Mouse (Mus musculus) T-helper 1 cell (primary cell): ENCODE measurements around the gene Ruvbl2.
"Not testable (repeated sequence)": the region's sequence is repeated elsewhere in the genome, so short reads cannot be mapped to it uniquely, and the experiment has no call there.

Experiments used
- in situ Hi-C: fragments of 300-600 bp; cut with MboI, MseI; formaldehyde crosslinking; loops from one replicate; pipeline ENCODE4 v1.15.1; 2025; ENCODE audit warnings: high pct_unique_total_duplicates

Ruvbl2 gene

DNA sequence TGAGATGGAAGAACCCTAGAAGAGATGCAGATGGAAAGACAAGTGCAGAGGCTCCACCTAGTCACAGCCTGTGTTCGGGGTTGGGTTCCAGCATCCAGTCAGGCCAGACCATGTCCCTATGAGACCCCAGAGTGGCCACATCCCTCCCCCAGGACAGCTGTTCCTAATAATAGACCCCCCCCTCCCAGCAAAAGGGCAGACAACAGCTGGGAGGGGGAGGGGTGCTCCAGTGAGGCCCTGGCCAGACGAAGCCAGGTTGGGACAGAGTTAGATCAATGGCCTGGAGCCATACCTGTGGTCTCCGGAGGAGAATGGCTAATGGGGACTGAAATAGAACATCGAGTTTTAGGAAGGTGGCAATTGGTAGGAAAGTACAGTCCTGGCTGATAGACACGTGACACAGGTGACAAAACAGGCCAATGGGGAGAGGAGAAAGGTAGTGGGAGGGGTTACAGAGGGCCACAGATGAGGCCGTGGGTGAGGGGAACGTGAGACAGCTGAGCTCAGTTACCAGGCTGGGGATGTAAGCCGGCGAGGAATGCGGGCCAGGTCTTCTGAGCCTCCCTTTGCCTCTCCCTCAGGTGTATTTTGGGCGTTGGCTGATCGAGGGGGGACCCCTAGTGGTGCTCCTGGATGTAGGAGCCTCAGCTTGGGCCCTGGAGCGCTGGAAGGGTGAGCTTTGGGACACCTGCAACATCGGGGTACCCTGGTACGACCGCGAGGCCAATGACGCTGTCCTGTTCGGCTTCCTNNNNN, at the start of gene Ruvbl2:
Ruvbl2 (minus strand) TSS at position 576 of the 756 bp plus-strand sequence.
- in situ Hi-C loops: no loop called here

DNA sequence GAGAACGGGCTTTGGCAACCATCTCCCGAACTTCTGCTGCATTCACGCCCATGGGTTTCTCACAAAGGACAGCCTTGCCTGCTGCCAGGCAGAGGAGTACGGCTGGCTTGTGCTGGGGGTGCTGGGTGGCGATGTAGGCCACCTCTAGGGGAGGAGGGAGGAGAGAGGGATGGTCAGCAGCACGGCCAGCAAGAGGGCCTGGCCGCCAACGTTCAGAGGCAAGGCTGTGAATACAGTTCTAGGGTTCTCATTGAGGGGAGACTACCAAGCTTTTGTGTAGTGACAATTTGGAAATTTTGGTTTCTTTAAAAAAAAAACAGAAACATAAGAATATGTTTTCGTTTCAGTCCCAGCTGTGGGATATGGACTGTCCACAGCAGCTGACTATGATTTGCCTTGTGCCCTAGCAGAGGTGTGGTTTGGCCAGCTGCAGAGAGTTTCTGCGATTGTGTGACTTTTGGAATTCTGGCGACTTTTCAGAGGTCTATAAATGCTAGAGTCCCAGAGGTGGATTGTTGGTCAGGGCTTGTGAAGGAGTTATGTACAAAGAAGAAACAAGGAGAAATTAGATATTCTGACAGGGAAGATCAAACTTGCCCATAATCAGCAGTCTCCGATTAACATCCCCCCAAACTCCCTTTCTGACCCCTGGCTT, 49.0 kb upstream of the Ruvbl2 start, which contains the start of gene Gm45808:
Gm45808 (minus strand) TSS at position 51 of the 655 bp plus-strand sequence.
- in situ Hi-C loops: no loop called here

DNA sequence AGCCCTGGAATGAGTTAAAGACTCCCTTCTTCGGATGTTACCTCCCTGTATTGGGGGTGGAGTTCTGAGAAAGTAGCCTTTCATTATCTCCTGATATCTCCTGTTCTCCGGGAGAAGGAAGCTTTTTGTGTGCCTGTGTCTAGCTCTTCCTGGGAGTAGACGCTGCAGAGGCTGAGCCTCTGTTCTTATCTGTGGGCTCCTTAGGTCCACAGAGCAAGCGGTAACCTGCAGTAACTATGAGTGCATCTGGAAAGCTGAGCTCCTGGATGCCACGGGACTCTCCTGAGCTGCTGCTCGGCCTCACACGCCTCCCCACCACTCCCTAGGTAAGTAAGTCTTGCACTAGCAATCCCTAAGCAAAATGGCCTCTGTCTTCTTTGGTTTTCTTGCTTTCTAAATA, 48.3 kb upstream of the Ruvbl2 start:
- in situ Hi-C loops: no loop called here

DNA sequence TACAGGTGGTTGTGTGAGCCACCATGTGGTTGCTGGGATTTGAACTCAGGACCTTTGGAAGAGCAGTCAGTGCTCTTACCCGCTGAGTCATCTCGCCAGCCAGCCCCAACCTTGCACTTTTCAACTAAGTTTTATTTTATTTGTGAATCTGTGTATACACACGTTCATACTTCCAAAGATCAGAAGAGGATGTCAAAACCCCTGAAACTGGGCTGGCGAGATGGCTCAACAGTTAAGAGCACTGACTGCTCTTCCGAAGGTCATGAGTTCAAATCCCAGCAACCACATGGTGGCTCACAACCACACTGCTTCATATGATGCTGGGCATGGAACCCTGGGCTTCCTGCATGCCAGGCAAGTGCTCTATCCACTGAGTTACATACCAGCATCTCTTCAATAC, 47.1 kb upstream of the Ruvbl2 start:
- in situ Hi-C loops: not testable (repeated sequence)

DNA sequence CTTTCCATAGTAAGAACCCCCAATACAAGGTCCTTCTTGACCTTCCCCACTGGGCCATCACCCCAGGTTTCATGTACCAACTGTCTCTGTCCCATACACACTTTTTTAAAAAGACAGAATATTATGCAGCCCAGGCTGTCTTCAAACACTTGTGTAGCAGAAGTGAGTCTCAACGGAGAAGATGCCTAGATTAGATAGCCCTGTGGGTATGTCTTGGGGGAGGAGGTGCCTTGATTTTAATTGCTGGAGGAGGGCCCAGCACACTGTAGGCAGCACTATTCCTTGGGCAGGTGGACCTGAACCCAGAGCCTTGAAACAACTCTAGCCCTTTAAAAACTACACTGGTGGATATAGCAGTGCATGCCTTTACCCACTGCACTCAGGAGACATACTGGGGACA, 44.3 kb upstream of the Ruvbl2 start:
- in situ Hi-C loops: no loop called here

DNA sequence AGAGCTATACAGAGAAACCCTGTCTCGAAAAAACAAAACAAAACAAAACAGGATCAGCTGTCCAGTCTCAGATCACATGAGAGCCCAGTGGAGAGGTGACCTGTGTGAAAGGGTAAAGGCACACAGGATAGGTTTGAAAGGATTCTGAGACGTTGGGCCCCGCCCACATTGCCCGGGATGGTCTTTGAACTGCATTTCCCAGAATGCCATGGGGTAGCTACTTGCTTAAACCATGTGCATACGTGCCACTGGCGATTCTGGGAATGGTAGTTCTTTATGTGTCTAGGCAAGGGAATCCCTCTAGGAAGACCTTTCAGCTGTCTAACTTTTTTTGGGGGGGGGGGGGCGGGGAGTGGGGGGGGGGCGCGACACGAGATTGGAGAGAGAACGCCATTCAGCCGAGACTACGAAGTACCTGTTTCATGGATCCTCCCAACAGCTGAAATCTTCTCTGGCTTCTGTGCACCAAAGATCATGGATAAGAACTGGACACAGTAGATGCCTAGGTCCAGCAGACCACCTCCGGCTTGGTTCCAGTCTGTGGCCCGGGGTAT, 43.6 kb upstream of the Ruvbl2 start, which contains the start of gene Tulp2:
Tulp2 (plus strand) TSS at position 504 of the 554 bp plus-strand sequence.
- in situ Hi-C loops: no loop called here

DNA sequence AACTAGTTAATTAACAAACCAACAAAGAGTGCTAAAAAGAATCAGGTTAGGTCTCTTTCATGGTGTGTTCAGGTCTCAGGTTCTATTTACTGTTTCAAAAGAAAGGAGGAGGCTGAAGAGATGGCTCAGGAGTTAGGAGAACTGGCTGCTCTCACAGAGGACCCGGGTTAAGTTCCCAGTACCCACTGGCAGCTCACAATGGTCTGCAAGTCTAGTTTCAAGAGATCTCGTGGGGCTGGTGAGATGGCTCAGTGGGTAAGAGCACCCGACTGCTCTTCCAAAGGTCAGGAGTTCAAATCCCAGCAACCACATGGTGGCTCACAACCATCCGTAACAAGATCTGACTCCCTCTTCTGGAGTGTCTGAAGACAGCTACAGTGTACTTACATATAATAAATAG, 42.4 kb upstream of the Ruvbl2 start:
- in situ Hi-C loops: not testable (repeated sequence)

DNA sequence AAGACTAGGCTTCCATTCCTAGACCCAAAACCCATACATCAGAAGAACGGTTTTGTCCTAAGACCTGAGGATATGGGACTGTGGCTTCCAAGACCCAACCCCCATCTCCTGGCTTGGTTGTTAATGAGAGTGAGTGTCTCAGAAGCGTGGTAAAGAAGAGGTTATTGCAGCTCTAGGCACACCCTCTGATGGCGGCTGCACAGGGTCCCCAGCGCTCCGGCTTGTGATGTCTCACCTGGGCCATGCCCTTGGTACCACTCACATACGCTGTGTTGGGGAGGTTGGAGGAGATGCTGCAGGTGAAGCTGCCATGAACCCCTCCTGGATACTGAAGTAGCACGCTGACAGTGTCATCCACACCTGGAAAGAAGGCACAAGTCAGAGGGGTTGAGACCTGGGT, 40.9 kb upstream of the Ruvbl2 start:
- in situ Hi-C loops: no loop called here

DNA sequence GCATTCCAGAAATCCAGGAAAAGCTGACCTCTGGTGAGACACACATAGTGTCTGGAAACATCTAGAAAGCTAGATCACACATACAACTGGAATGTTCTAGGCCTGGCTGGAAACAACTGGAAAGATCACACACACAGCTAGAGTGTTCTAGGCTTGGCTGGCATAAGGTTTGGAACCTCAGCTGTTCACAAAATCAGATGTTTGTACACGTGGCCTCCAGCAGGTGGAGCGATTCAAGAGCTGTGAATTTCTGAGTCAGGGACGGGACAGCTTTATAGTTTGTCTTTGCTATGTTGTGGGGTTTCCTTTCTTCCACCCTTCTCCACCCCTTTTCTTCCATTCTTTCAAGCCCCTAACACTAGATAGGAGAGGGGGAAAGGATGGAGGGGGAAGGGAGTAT, 39.1 kb upstream of the Ruvbl2 start:
- in situ Hi-C loops: no loop called here

DNA sequence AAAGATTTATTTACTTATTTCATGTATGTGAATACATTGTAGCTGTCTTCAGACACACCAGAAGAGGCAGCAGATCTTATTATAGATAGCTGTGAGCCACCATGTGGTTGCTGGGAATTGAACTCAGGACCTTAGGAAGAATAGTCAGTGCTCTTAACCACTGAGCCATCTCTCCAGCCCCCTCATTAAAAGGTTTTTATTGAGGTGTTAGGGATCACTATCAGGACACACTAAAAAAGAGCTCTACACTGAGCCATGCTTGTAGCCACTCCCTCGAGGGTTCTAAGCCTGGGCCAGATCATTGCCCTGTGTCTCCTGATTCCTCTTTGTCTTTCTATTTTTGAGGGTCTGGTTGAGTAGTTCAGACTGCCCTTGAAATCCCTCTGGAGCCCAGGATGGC, 38.6 kb upstream of the Ruvbl2 start:
- in situ Hi-C loops: no loop called here

DNA sequence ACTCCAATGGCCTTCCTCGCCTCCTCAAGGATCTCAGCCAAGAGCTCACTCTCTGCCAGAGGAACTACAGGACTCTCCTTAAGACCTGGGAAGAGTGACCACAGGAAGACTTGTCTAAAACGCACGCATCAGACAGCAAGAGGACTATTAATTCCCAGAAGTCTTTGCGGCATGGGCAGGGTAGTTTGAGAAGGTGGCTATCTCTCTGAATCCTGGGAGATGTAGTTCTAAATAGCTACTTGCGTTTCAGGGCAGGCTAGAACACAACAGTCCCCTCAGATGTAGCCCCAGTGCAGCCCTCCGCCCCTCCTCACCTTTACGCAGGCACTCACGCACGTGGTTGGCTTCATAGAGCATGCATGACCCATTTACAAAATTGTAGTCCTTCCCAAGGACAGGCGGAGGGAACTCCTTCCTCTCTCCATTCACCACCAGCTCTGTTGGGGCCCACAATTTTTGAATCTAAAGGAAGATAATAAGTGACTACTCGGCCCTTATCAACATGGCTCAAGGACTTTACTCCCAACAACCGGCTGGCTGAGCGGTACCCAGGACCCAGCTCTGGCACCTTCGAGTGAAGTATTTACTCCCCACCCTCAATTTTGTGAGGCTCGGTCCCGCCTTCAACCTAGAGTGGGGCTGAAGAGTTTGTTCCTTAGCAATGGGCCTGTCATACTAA, 37.5 kb upstream of the Ruvbl2 start:
- in situ Hi-C loops: no loop called here

DNA sequence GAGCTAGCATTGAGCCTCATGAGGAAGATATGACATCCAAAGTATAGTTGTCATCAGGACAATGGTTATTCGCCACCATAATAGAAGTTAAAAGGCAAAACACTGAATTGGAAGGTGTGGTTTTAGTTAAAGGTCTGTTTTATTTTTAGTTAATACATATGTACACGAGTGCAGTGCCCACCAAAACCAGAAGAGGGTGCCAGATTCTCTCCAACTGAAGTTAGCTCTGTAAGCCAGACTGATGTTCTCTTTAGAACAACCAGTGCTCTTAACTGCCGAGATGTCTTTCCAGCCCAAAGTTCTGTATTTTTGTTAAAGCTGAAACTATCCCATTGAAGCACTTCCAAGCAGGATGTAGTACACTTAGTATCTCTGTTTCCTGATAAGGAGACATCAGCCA, 33.0 kb upstream of the Ruvbl2 start:
- in situ Hi-C loops: no loop called here

DNA sequence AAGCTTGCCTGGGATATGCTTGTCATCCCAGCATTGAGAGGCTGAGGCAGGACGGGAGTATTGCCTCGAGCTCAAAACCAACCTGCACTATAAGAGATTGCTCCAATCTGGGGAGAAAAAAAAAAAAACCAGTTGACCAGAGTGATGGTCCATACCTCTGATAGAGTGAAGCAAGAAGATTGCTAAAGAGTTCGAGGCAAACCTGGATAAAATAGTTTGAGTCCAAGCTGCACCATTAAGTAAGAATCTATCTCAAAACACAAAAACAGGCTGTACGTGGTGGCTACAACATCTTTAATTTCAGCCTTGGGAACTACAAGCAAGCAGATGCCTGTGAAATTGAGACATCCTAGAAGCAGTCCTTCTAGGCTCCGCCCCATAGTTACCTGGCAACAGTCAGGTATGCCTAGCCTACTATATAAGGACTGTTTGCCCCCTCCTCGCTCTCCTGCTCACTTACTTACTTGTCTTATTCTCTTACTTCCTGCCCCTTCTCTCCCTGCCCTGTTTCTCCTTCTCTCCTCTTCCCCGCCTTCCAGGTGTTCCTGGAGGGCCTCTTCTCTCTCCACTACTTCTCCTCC, 29.3 kb upstream of the Ruvbl2 start:
- in situ Hi-C loops: no loop called here

DNA sequence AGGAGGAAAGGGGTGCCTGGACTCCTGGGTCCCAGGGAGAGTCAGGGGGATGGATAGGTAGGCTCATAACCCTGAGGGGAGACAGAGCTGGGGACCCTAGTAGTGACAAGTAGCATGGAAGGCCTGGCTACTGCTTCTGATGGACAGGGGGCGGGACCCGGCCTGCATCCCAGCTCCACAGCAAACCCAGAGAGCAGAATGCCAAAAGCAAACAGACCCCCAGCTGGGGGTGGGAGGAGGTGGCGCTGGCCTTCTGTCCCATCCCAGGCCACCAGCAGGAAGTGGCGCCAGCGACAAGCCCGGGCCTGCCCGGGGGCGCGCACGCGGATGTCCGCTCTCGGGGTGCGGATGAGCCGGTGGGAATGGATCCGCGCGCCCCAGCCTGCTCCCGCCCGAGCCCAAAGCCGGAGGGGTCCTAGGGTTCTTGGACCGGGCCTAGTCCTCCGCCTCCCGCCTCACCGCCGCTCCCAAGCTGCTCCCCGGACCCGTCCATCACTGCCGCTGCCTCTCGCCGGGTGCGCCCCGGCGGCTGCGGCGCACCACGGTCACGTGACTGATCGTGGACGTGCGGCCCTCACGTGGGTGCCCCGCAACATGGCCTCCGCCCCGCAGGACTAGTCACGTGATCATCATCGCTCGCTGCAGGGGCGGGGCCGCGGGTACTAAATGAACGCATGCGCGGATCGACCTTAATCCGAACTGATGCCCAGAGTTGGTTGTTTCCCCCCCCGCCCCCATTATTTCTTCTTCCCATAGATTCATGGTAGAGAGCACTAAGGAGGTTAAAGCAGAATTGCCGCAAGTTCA, 28.6 kb upstream of the Ruvbl2 start, which contains the start of gene Bax:
Bax (minus strand) TSS at position 616 of the 807 bp plus-strand sequence.
- in situ Hi-C loops: no loop called here

DNA sequence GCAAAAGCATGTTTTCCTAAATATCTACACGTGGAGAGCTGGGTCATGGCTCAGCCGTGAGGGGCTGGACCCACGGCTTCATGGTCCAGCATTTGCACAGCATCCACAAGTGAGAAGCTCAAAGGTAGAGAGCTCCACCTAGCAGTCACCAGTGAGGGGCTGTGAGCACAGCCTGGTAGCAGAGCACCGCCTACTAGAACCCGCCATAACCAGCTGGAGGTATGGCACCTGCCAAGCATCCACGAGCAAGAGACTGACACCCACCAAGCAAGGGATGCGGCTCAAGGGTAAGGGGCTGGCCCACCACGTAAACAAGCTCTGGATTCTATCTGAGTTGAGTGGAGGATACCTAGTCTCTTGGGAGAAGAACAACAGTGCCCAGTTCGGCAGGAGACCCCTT, 27.7 kb upstream of the Ruvbl2 start:
- in situ Hi-C loops: no loop called here

DNA sequence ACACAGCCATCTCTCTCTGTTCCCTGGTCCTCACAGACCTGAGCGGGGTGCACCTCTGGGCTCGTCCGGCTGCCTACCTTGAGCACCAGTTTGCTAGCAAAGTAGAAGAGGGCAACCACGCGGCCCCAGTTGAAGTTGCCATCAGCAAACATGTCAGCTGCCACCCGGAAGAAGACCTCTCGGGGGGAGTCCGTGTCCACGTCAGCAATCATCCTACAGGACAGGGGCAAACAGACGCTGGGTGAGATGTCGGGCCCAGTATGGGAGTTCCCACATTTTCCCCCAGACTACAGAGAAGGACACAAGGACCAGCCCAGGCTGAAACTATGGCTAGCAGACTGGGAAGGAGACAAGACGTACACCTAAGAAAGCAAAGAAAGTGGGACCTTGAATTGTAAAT, 27.2 kb upstream of the Ruvbl2 start:
- in situ Hi-C loops: no loop called here

DNA sequence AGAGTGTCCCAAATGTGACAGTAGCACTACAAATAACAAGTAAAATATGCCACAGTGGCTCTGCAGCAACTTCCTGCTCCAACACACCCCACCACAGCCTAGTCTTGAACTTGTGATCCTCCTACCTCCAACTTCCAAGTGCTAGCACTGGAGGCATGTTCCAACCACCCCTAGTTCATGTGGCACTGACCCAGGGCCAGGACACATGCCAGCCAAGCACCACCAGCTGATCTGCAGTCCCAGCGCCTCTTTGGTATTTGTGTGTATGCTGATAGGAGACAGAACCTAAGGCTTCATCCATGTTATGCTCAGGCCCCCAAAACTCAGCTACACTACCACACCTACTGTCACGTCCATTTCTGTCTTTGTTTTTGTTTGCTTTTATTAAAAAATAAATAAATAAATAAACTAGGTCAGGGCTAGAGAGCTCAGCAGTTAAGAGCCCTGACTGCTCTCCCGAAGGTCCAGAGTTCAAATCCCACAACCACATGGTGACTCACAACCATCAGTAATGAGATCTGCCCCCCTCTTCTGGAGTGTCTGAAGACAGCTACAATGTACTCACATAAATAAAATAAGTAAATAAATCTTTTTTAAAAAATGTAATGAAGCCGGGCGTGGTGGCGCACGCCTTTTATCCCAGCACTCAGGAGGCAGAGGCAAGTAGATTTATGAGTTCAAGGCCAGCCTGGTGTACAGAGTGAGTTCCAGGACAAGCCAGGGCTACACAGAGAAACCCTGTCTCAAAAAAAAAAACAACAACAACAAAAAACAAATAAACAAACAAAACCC, 26.3 kb upstream of the Ruvbl2 start:
- in situ Hi-C loops: no loop called here

DNA sequence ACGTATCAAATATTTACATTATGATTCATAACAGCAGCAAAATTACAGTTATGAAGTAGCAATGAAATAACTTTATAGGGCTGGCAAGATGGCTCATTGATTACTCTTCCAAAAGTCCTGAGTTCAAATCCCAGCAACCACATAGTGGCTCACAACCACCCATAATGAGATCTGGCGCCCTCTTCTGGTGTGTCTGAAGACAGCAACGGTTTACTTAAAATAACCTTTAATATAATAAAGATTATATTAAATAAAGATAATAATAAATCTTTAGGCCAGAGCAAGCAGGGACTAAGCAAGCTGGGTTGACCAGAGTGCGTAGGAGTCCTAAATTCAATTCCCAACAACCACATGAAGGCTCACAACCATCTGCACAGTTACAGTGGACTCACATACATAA, 25.0 kb upstream of the Ruvbl2 start:
- in situ Hi-C loops: not testable (repeated sequence)

DNA sequence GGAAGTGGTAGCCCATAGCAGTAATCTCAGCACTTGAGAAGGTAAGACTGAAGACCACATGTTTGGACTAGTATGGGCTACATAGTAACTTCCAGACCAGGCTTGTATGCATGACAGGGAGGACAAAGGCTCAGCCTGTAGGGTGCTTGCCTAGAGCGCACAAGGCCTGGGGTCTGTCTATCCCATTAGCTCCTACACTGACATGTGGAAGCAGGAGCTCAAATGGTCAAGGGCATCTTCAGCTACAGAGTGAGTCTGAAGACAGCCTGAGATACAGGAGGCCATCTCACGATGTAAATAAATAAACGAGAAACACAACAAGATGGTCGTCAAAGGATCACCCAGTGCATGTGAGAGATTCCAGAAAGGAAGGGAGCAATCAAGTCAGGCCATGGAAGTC, 24.4 kb upstream of the Ruvbl2 start:
- in situ Hi-C loops: no loop called here

DNA sequence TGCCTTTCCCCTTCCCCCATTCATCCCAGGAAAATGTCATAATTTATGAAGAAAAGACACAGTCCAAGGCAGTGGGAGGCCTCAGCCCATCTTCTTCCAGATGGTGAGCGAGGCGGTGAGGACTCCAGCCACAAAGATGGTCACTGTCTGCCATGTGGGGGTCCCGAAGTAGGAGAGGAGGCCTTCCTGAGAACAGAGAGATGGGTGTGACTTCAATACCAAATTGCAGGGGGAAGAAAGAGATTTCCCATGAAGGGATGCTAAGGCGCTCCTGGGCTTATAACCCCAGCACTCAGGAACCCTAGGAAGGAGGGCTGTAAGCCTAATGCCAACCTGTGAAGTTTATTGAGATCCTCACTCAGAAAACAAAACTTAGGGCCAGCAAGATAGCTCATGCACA, 23.9 kb upstream of the Ruvbl2 start:
- in situ Hi-C loops: no loop called here
